Mouse (Mus musculus): ENCODE measurements around the gene Gm20388.

- no peak for TF ChIP-seq CTCF (IDR thresholded peaks at IDR 0.05; ENCODE audit: low read depth)
- TF ChIP-seq EP300 (IDR thresholded peaks at IDR 0.05; ENCODE audit: low read depth): no peak
Measured at GRCm38 (mm10) chr8:121792627-121793026, 1882.0 kb downstream of the Gm20388 start.

Measured in liver, embryonic 14.5 days (tissue).